Mouse (Mus musculus) lung, adult 18-20 months (tissue): Measurements from ENCODE around the gene Afg1l.

Source experiments
- DNase-seq, 2 experiments: peaks; one replicate each; pipeline ENCODE4 v3.0.0; 2022; ENCODE audit warnings: mixed read lengths in 2 of 2

Afg1l gene

GRCm38 (mm10) chr10:42265021-42265689 lies 213.2 kb downstream of the Afg1l start:
- peak; percentile 50 to 54 for DNase-seq

GRCm38 (mm10) chr10:42264195-42264594 lies 214.2 kb downstream of the Afg1l start:
- no peak for DNase-seq

GRCm38 (mm10) chr10:42263701-42264100 lies 214.7 kb downstream of the Afg1l start:
- no peak for DNase-seq
